Mouse (Mus musculus) lung, adult 2 months (tissue): ENCODE data around the gene Exoc2. TPM values are rescaled to one million over a fixed set of nuclear protein-coding genes. Genes with fewer than 3 reads are reported as not detected.

Experiments used
- DNase-seq: peaks from one replicate; pipeline ENCODE4 v3.0.0; 2022
- H3K4me1 ChIP-seq: fragments of 200-500 bp; 2 replicates; pipeline ENCODE4 v1.6.1; 2011; ENCODE audit warnings: low read length; ENCODE audit not compliant: control insufficient read depth, insufficient read depth
- H3K4me3 ChIP-seq: fragments of 200-500 bp; replicated peaks from 2 replicates; pipeline ENCODE3; 2011; ENCODE audit warnings: low read depth, mild to moderate bottlenecking, control low read depth, low read length; ENCODE audit errors: extremely low read depth
- CTCF ChIP-seq: fragments of 200-500 bp; IDR thresholded peaks from 2 replicates; pipeline ENCODE4 v1.5.1; 2011; ENCODE audit warnings: mild to moderate bottlenecking, low read length, control low read depth; ENCODE audit not compliant: insufficient read depth
- POLR2A ChIP-seq: fragments of 200-500 bp; IDR thresholded peaks from 2 replicates; pipeline ENCODE4 v1.6.1; 2011; ENCODE audit warnings: low read depth, mild to moderate bottlenecking, control low read depth, low read length, borderline replicate concordance; ENCODE audit errors: extremely low read depth
- WGBS: fragments of 180-500 bp; shearing (Covaris S2); methylation state at CpG from one replicate; pipeline ENCODE4 v1.1.7; 2018; 5-methylcytosine and 5-hydroxymethylcytosine counted together
- polyA plus RNA-seq: library from polyadenylated mRNA; depleted of rRNA; stranded (reverse); fragments of >200 nt; gene quantifications from 2 replicates; pipeline ENCODE4 v1.2.3, GENCODE M21; 2012

The Exoc2 gene
- polyA plus RNA-seq, 1 experiment, result 12.4 TPM

- no peak for DNase-seq
- WGBS, result 84% methylated on average over 9 of the region's 9 CpGs
- Histone ChIP-seq H3K4me1 (peaks cover 10% of the 10 kb centered on the region), H3K4me3 (no peak overlapping the region)
- TF ChIP-seq POLR2A (no peak), CTCF (no peak)
These were observed 24.7 kb downstream of the Exoc2 start for GRCm38 (mm10) chr13:30949181-30949580.

DNA sequence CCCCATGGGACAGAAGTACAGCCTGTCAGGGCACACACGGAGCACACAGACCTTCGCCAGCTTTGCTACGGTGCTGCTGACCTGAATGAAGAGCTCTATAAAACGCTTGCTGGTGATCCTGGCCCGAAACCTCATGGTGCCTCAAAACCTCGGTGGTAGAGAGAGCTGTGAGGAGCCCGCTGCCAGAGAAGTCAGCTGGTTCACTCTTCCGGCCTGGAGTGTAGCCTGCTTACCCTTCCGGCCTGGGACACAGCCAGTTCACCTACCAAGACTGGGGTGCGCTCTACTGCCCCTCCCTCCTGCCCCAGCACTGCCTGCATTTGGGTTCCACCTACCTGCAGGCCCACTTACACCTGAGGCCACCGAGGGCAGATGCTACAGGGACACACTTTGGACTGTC lies 26.4 kb downstream of the Exoc2 start, which contains the start of gene Hus1b:
TSS of gene Hus1b (minus strand) at position 220 of the 400 bp plus-strand sequence.
- no peak for DNase-seq

GRCm38 (mm10) chr13:30947129-30947528 lies 26.8 kb downstream of the Exoc2 start:
- Histone ChIP-seq H3K4me3 (no peak overlapping the region), H3K4me1 (peaks cover 10% of the 10 kb centered on the region)
- TF ChIP-seq CTCF (no peak), POLR2A (no peak)
- 82% methylated on average over 15 of the region's 15 CpGs for WGBS
- no peak for DNase-seq

More for the DNA sequence above, 26.4 kb downstream of the Exoc2 start, which contains the start of gene Hus1b:
- TF ChIP-seq POLR2A, result no peak
- TF ChIP-seq CTCF, result no peak
- Histone ChIP-seq H3K4me3 (no peak within 1 kb of the TSS), H3K4me1 (peaks cover 10% of the 10 kb centered on the region)
- WGBS, result 86% methylated on average over 11 of the region's 11 CpGs

DNA sequence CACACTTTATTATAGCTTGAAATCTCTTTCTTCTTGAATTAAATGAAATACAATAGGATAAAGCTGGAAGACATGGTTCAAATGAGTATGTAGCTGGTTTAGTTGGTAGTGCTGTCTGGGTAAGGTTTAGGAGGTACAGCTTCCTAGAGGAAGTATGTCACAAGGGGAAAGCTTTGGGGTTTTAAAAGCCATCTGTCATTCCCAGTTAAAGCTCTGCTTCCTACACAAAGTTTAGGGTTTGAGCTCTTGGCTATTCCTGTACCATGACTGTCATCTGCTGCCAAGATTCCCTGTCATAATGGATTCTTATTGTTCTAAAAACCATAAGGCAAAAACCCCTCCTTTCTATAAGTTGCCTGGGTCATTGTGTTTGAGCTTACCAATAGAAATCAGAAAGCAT lies 28.1 kb downstream of the Exoc2 start:
- no peak for DNase-seq

GRCm38 (mm10) chr13:30932972-30933371 lies 40.9 kb downstream of the Exoc2 start:
- 47% methylated on average over 6 of the region's 6 CpGs for WGBS
- TF ChIP-seq CTCF, result no peak
- TF ChIP-seq POLR2A, result no peak
- no peak for DNase-seq
- no peak overlapping the region for H3K4me3 ChIP-seq
- no peaks in the 10 kb centered on the region; the same call in 1 of the 2 replicates for H3K4me1 ChIP-seq

More for the DNA sequence above, 28.1 kb downstream of the Exoc2 start:
- peaks cover 10% of the 10 kb centered on the region for H3K4me1 ChIP-seq
- TF ChIP-seq CTCF, result no peak
- TF ChIP-seq POLR2A, result no peak
- H3K4me3 ChIP-seq, result no peak overlapping the region

DNA sequence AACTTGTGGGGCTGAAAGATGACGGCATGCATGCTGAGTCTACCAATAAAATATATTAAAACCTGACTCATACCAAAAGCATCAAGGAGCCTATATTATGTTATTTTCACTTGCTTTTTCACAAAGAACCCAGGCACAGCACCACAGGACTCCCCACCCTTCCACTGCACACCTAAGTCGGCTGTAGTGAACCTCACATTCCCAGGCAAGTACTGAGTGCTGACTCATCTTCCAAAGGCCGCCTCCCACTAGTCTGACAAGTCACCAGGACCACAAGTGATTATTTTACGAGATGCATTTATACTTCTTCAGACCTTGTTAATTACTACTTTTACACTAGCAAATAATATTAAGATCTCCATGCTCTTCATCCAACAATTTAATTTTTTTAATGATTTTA lies 42.3 kb downstream of the Exoc2 start:
- Histone ChIP-seq H3K4me3 (no peak overlapping the region), H3K4me1 (no peaks in the 10 kb centered on the region; the same call in 1 of the 2 replicates)
- no peak for DNase-seq
- WGBS, result 77% methylated on average over 4 of the region's 4 CpGs
- TF ChIP-seq CTCF, result no peak
- TF ChIP-seq POLR2A, result no peak

DNA sequence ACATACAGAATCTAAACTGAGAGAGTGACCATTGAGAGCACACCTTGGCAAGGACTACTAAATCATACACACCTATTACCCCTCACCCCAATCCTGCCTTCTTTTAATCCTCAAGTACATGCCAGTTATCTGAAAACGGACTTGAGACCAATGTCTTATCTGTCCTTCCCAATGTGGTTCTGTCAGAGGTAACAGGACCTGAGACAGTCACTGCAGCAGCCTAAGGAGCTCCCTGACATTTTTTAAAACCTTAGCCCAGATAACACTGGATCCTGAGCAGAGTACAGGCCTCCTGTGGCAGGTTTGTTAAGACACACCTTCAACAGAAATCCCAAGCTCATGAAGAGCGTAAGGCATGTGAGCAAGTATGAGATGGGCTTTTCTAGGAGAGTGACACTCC lies 44.8 kb downstream of the Exoc2 start:
- no peaks in the 10 kb centered on the region; the same call in 1 of the 2 replicates for H3K4me1 ChIP-seq
- DNase-seq, result no peak
- TF ChIP-seq POLR2A (no peak), CTCF (no peak)
- WGBS, result 75% methylated on average over 2 of the region's 2 CpGs
- no peak overlapping the region for H3K4me3 ChIP-seq

GRCm38 (mm10) chr13:30924269-30924668 lies 49.6 kb downstream of the Exoc2 start:
- no peak overlapping the region for H3K4me3 ChIP-seq
- H3K4me1 ChIP-seq, result no peaks in the 10 kb centered on the region
- WGBS, result 80% methylated on average over 6 of the region's 6 CpGs
- TF ChIP-seq CTCF (no peak), POLR2A (no peak)
- no peak for DNase-seq

GRCm38 (mm10) chr13:30921914-30922313 lies 52.0 kb downstream of the Exoc2 start:
- no peak for TF ChIP-seq CTCF
- no peak for TF ChIP-seq POLR2A
- 71% methylated on average over 4 of the region's 4 CpGs for WGBS
- DNase-seq, result no peak
- H3K4me3 ChIP-seq, result no peak overlapping the region
- H3K4me1 ChIP-seq, result no peaks in the 10 kb centered on the region

DNA sequence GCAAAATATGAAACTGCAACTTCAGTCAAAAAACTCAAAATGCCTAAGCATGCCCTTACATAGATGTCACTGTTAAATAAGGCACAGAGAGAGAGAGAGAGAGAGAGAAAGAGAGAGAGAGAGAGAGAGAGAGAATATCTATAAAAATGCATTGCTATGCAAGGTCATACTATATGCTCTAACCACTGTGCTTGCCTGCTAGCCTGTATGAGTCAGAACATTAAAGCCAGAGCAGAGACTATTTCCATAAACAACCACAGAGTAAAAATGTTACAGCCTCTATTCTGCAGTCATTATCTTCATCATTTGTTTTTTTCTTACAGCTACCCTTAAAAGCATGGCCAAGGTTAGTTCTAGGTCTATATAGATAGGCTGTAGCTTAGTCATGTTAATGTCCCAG lies 60.1 kb downstream of the Exoc2 start:
- TF ChIP-seq POLR2A, result no peak
- no peak for TF ChIP-seq CTCF
- DNase-seq, result no peak
- Histone ChIP-seq H3K4me3 (no peak overlapping the region), H3K4me1 (no peaks in the 10 kb centered on the region; the same call in 1 of the 2 replicates)
